Mouse (Mus musculus) limb, embryonic 11.5 days (tissue): ENCODE results near the gene Lrrc71. TPM values are rescaled to one million over a fixed set of nuclear protein-coding genes. Genes with fewer than 3 reads are reported as not detected.

Experiments
- ATAC-seq: fragments of 200-750 bp; cut with Nextera tagmentation; 2 replicates; pipeline ENCODE4 v1.8.0; 2017; ENCODE audit warnings: low read depth; ENCODE audit not compliant: insufficient number of reproducible peaks, low FRiP score, low TSS enrichment
- DNase-seq: peaks from one replicate; pipeline ENCODE4 v3.0.0-alpha.2; 2015; ENCODE audit warnings: low spot score
- H3K27ac ChIP-seq: fragments of 300-500 bp; sonication (generic); replicated peaks from 2 replicates; pipeline ENCODE4 v1.5.1; 2014; ENCODE audit warnings: low read depth, mild to moderate bottlenecking, low read length
- H3K27me3 ChIP-seq: fragments of 300-500 bp; sonication (generic); 2 replicates; pipeline ENCODE4 v1.6.1; 2014; ENCODE audit warnings: mild to moderate bottlenecking, low read length, mixed read lengths; ENCODE audit not compliant: control insufficient read depth, insufficient read depth
- H3K36me3 ChIP-seq: fragments of 300-500 bp; sonication (generic); 2 replicates; pipeline ENCODE4 v1.6.1; 2014; ENCODE audit warnings: mild to moderate bottlenecking, low read length, moderate library complexity, mixed read lengths; ENCODE audit not compliant: control insufficient read depth, insufficient read depth
- H3K4me1 ChIP-seq: fragments of 300-500 bp; sonication (generic); 2 replicates; pipeline ENCODE4 v1.6.1; 2014; ENCODE audit warnings: low read length, mixed read lengths; ENCODE audit not compliant: control insufficient read depth, insufficient read depth
- H3K4me2 ChIP-seq: fragments of 300-500 bp; sonication (generic); 2 replicates; pipeline ENCODE4 v1.6.1; 2014; ENCODE audit warnings: low read depth, mild to moderate bottlenecking, moderate library complexity; ENCODE audit not compliant: severe bottlenecking
- H3K4me3 ChIP-seq: fragments of 300-500 bp; sonication (generic); 2 replicates; pipeline ENCODE4 v1.5.1; 2014; ENCODE audit warnings: low read depth, low read length
- H3K9ac ChIP-seq: fragments of 300-500 bp; sonication (generic); 2 replicates; pipeline ENCODE4 v1.6.1; 2014; ENCODE audit warnings: mild to moderate bottlenecking, low read length
- H3K9me3 ChIP-seq: fragments of 300-500 bp; sonication (generic); 2 replicates; pipeline ENCODE4 v1.6.1; 2016; ENCODE audit warnings: low read length; ENCODE audit not compliant: control insufficient read depth
- WGBS: fragments of 180-500 bp; shearing (Covaris S2); extraction: QIAGEN DNeasy Blood & Tissue Kit; methylation state at CpG from one replicate; pipeline ENCODE4 v1.1.7; 2014; 5-methylcytosine and 5-hydroxymethylcytosine counted together
- polyA plus RNA-seq: library from polyadenylated mRNA; unstranded; fragments of >200 nt; fragmentation: Nextera tagmentation; extraction: Ambion mirVana; gene quantifications from 2 replicates; pipeline ENCODE4 v1.2.1, GENCODE M21; 2014

Gene Lrrc71
- polyA plus RNA-seq, 1 experiment from 2014 or later, result 0.43 TPM

- H3K4me3 ChIP-seq, result no peak overlapping the region
- 0 out of 2 replicates have a peak, but pooled peaks cover 2% of the 10 kb centered on the region for H3K36me3 ChIP-seq
- no peak overlapping the region for H3K4me2 ChIP-seq
- no peak overlapping the region for H3K27ac ChIP-seq
- H3K27me3 ChIP-seq, result 0 out of 2 replicates have a peak, but pooled peaks cover 2% of the 10 kb centered on the region
- DNase-seq (no peak), ATAC-seq (no peak)
- H3K9me3 ChIP-seq, result no peaks in the 10 kb centered on the region
- no peak overlapping the region for H3K9ac ChIP-seq
- peaks cover 33% of the 10 kb centered on the region for H3K4me1 ChIP-seq
- 57% methylated on average over 4 of the region's 5 CpGs for WGBS
Measured at GRCm38 (mm10) chr3:87758641-87759040, 10.2 kb upstream of the Lrrc71 start.

- 0 out of 2 replicates have a peak, but pooled peaks cover 2% of the 10 kb centered on the region for H3K27me3 ChIP-seq
Measured at GRCm38 (mm10) chr3:87756488-87756887, 8.1 kb upstream of the Lrrc71 start.

GRCm38 (mm10) chr3:87755964-87756363, 7.5 kb upstream of the Lrrc71 start:
- Histone ChIP-seq H3K9me3 (no peaks in the 10 kb centered on the region), H3K4me3 (0 out of 2 replicates have a peak overlapping the region, but pooled peaks have one; percentile 1), H3K9ac (peak overlapping the region; percentile 43; the same call in 1 of the 2 replicates), H3K4me2 (peak overlapping the region; percentile 29; the same call in 1 of the 2 replicates), H3K36me3 (0 out of 2 replicates have a peak, but pooled peaks cover 2% of the 10 kb centered on the region), H3K27me3 (0 out of 2 replicates have a peak, but pooled peaks cover 2% of the 10 kb centered on the region), H3K27ac (no peak overlapping the region), H3K4me1 (peaks cover 8% of the 10 kb centered on the region; the same call in 1 of the 2 replicates)
- WGBS, result 5% methylated on average over 24 of the region's 24 CpGs
- peak; percentile 93 for DNase-seq
- ATAC-seq, result peak; percentile 77

More at GRCm38 (mm10) chr3:87756488-87756887, 8.1 kb upstream of the Lrrc71 start:
- no peak for DNase-seq
- 49% methylated on average over 20 of the region's 20 CpGs for WGBS
- ATAC-seq, result peak; percentile 28; the same call in 1 of the 2 replicates
- H3K9me3 ChIP-seq, result no peaks in the 10 kb centered on the region
- no peak overlapping the region for H3K4me3 ChIP-seq
- H3K36me3 ChIP-seq, result 0 out of 2 replicates have a peak, but pooled peaks cover 2% of the 10 kb centered on the region
- H3K4me1 ChIP-seq, result peaks cover 12% of the 10 kb centered on the region
- H3K4me2 ChIP-seq, result no peak overlapping the region
- no peak overlapping the region for H3K9ac ChIP-seq
- H3K27ac ChIP-seq, result no peak overlapping the region

- Histone ChIP-seq H3K9me3 (no peaks in the 10 kb centered on the region), H3K27ac (no peak overlapping the region), H3K4me3 (no peak overlapping the region), H3K27me3 (0 out of 2 replicates have a peak, but pooled peaks cover 2% of the 10 kb centered on the region), H3K36me3 (0 out of 2 replicates have a peak, but pooled peaks cover 2% of the 10 kb centered on the region), H3K4me2 (no peak overlapping the region), H3K9ac (no peak overlapping the region), H3K4me1 (peaks cover 2% of the 10 kb centered on the region; the same call in 1 of the 2 replicates)
- DNase-seq (no peak), ATAC-seq (no peak)
- 81% methylated on average over 13 of the region's 13 CpGs for WGBS
Measured at GRCm38 (mm10) chr3:87753829-87754228, 5.4 kb upstream of the Lrrc71 start.

- Histone ChIP-seq H3K27ac (no peak overlapping the region), H3K9ac (no peak overlapping the region; the same call in 1 of the 2 replicates), H3K36me3 (no peaks in the 10 kb centered on the region), H3K4me3 (no peak overlapping the region), H3K4me1 (peaks cover 4% of the 10 kb centered on the region; the same call in 1 of the 2 replicates), H3K4me2 (no peak overlapping the region), H3K27me3 (0 out of 2 replicates have a peak, but pooled peaks cover 2% of the 10 kb centered on the region), H3K9me3 (no peaks in the 10 kb centered on the region)
- no peak for DNase-seq
- WGBS, result 85% methylated on average over 3 of the region's 3 CpGs
- no peak for ATAC-seq
Measured at GRCm38 (mm10) chr3:87752567-87752966, 4.1 kb upstream of the Lrrc71 start.

GRCm38 (mm10) chr3:87749977-87750376, 1.6 kb upstream of the Lrrc71 start:
- ATAC-seq, result no peak
- Histone ChIP-seq H3K27ac (no peak overlapping the region), H3K9me3 (no peaks in the 10 kb centered on the region), H3K9ac (no peak overlapping the region), H3K4me2 (no peak overlapping the region), H3K27me3 (no peaks in the 10 kb centered on the region), H3K4me1 (peaks cover 14% of the 10 kb centered on the region), H3K36me3 (no peaks in the 10 kb centered on the region), H3K4me3 (no peak overlapping the region)
- 88% methylated on average over 12 of the region's 12 CpGs for WGBS
- DNase-seq, result no peak

GRCm38 (mm10) chr3:87749036-87749435, 611 bp upstream of the Lrrc71 start:
- Histone ChIP-seq H3K4me3 (no peak overlapping the region), H3K9me3 (no peaks in the 10 kb centered on the region), H3K27me3 (no peaks in the 10 kb centered on the region), H3K27ac (no peak overlapping the region), H3K4me1 (peaks cover 17% of the 10 kb centered on the region), H3K4me2 (no peak overlapping the region), H3K36me3 (no peaks in the 10 kb centered on the region), H3K9ac (no peak overlapping the region)
- ATAC-seq (no peak), DNase-seq (peak; percentile 58)
- WGBS, result 19% methylated on average over 5 of the region's 5 CpGs

- Histone ChIP-seq H3K4me3 (0 out of 2 replicates have a peak overlapping the region, but pooled peaks have one; percentile 6), H3K4me2 (peak overlapping the region; percentile 32), H3K9me3 (no peaks in the 10 kb centered on the region), H3K27ac (peak overlapping the region; percentile 55; the same call in 1 of the 2 replicates), H3K9ac (peak overlapping the region; percentile 55; the same call in 1 of the 2 replicates), H3K36me3 (0 out of 2 replicates have a peak, but pooled peaks cover 2% of the 10 kb centered on the region), H3K4me1 (peaks cover 17% of the 10 kb centered on the region), H3K27me3 (no peaks in the 10 kb centered on the region)
- ATAC-seq (peak; percentile 67), DNase-seq (peak; percentile 56)
- 21% methylated on average over 18 of the region's 18 CpGs for WGBS
Measured at GRCm38 (mm10) chr3:87745036-87745659, 3.3 kb downstream of the Lrrc71 start.
